Mouse (Mus musculus): ENCODE measurements around the gene Tbc1d17.

GRCm38 (mm10) chr7:44823409-44823808, 25.5 kb downstream of the Tbc1d17 start:
- TF ChIP-seq CTCF (IDR thresholded peaks at IDR 0.05; ENCODE audit: borderline replicate concordance, control insufficient read depth, extremely low read depth, insufficient read depth, low read length, poor library complexity) (no peak), POLR2A (IDR thresholded peaks at IDR 0.05; ENCODE audit: control insufficient read depth, extremely low read depth, insufficient read depth, low read length, poor library complexity) (no peak)
